Mouse (Mus musculus): ENCODE results near the gene Trpv2. TPM values are rescaled to one million over a fixed set of nuclear protein-coding genes. Genes with fewer than 3 reads are reported as not detected.
A peak's percentile ranks its signal among the peaks of the same experiment; 100 is the strongest.

Trpv2 gene
- polyA plus RNA-seq, 1 experiment, result 1.9 TPM

DNA sequence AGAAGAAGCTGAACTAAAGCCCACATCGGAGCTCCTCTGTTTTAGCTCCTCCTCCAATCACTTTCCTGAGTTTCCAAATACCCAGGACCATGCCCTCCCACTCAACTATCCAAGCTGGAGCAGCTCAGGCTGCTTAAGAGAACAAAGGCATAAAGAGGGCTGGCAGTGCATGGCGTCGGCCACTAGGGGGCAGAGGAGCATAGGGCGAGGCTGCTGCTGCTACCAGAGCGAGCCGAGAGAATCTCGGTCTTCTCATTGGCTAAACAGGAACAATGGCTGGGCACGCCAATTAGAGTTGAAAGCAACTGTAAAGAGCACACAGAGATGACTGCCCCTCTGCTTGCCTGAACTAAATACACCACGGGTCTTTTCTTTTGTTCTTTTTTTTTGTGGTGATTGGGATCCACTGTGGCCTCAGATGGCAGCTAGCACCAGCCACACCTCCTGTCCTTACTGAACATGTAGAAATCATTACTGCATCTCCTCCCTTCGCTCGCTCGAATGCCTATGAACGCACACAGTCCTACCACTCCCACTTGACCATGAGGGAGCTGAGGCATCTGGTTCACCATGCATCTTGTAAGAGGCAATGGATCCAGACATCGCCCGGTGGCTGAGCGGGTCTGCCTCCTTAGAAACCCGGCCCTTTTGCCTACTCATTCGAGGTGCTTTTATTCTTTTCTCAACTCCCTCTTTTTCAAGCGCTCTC, 39.5 kb downstream of the Trpv2 start:
- Histone ChIP-seq H3K9ac (ENCODE audit: low read depth, poor library complexity, severe bottlenecking) (no peak overlapping the region), H3K27ac (ENCODE audit: insufficient read depth, low read length) (no peak overlapping the region), H3K4me1 (ENCODE audit: control insufficient read depth, insufficient read depth, low read length) (no peaks in the 10 kb centered on the region), H3K27me3 (ENCODE audit: control insufficient read depth, insufficient read depth, low read length, poor library complexity, severe bottlenecking) (no peaks in the 10 kb centered on the region), H3K9me3 (replicated peaks; ENCODE audit: control insufficient read depth, insufficient read depth, low read length, poor library complexity, severe bottlenecking) (no peaks in the 10 kb centered on the region), H3K4me3 (ENCODE audit: low read depth, low read length) (peak overlapping the region; percentile 41), H3K36me3 (ENCODE audit: control insufficient read depth, insufficient read depth, low read length, poor library complexity, severe bottlenecking) (no peaks in the 10 kb centered on the region)
- peak; percentile 64; the same call in 1 of the 2 replicates for TF ChIP-seq EP300 (IDR thresholded peaks at IDR 0.05; ENCODE audit: insufficient read depth, low read depth, low read length)
- peak; percentile 99 for TF ChIP-seq CTCF (IDR thresholded peaks at IDR 0.05; ENCODE audit: low read depth, low read length)
- no peak for TF ChIP-seq POLR2A (IDR thresholded peaks at IDR 0.05; ENCODE audit: insufficient read depth, low read length)

DNA sequence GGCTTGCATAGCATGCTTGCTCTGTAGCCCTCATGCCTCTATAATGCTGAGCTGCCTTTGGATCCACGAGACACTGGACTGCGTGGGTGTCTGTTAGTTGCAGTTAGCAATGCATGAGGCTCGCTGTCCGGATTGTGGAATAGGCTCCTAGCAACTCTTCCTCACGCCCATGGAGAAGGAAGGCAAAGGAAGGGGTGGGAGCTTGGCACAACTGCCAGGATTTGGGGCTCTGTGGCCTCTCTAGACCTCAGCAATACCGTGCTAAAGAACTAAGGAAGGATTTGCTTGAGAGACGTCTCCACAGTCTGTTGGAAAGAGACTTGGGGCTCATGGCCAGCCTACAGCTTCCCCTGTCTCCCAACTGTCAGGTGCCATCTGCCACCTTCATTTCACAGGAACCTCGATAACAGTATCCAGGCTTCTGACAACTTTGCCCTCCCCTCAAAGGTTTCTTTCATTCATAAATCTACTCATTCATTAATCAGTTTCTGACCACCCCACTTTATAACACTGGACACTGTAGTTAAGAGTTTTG, 40.7 kb downstream of the Trpv2 start:
- Histone ChIP-seq H3K4me3 (ENCODE audit: low read depth, low read length) (no peak overlapping the region), H3K36me3 (ENCODE audit: control insufficient read depth, insufficient read depth, low read length, poor library complexity, severe bottlenecking) (no peaks in the 10 kb centered on the region), H3K9ac (ENCODE audit: low read depth, poor library complexity, severe bottlenecking) (no peak overlapping the region), H3K27me3 (ENCODE audit: control insufficient read depth, insufficient read depth, low read length, poor library complexity, severe bottlenecking) (no peaks in the 10 kb centered on the region), H3K27ac (ENCODE audit: insufficient read depth, low read length) (no peak overlapping the region), H3K4me1 (ENCODE audit: control insufficient read depth, insufficient read depth, low read length) (no peaks in the 10 kb centered on the region), H3K9me3 (replicated peaks; ENCODE audit: control insufficient read depth, insufficient read depth, low read length, poor library complexity, severe bottlenecking) (no peaks in the 10 kb centered on the region)
- TF ChIP-seq EP300 (IDR thresholded peaks at IDR 0.05; ENCODE audit: insufficient read depth, low read depth, low read length) (no peak), CTCF (IDR thresholded peaks at IDR 0.05; ENCODE audit: low read depth, low read length) (no peak), POLR2A (IDR thresholded peaks at IDR 0.05; ENCODE audit: insufficient read depth, low read length) (no peak)

DNA sequence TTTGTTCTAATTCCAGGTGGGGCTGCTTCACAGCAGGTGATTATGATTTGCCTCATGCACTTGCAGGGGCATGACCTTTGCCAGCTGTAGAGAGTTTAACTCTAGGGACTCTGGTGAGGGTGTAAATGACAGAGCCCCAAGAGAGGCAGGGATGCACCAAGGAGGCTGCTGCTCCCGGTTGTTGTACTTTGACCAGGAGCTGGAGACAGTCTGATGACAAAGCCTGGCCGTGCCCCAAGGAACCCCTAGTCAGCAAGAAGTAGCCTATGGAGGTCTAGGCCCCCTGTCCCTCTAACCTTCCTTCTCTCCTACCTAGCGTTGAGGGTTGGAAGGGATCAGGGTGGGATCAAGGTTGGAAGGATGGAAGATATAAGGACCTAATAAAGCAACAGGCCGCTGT, 41.2 kb downstream of the Trpv2 start:
- Histone ChIP-seq H3K36me3 (ENCODE audit: control insufficient read depth, insufficient read depth, low read length, poor library complexity, severe bottlenecking) (no peaks in the 10 kb centered on the region), H3K4me1 (ENCODE audit: control insufficient read depth, insufficient read depth, low read length) (no peaks in the 10 kb centered on the region), H3K9me3 (replicated peaks; ENCODE audit: control insufficient read depth, insufficient read depth, low read length, poor library complexity, severe bottlenecking) (no peaks in the 10 kb centered on the region), H3K27me3 (ENCODE audit: control insufficient read depth, insufficient read depth, low read length, poor library complexity, severe bottlenecking) (no peaks in the 10 kb centered on the region), H3K27ac (ENCODE audit: insufficient read depth, low read length) (no peak overlapping the region), H3K9ac (ENCODE audit: low read depth, poor library complexity, severe bottlenecking) (no peak overlapping the region), H3K4me3 (ENCODE audit: low read depth, low read length) (no peak overlapping the region)
- TF ChIP-seq EP300 (IDR thresholded peaks at IDR 0.05; ENCODE audit: insufficient read depth, low read depth, low read length), result no peak
- TF ChIP-seq CTCF (IDR thresholded peaks at IDR 0.05; ENCODE audit: low read depth, low read length), result no peak
- no peak for TF ChIP-seq POLR2A (IDR thresholded peaks at IDR 0.05; ENCODE audit: insufficient read depth, low read length)

DNA sequence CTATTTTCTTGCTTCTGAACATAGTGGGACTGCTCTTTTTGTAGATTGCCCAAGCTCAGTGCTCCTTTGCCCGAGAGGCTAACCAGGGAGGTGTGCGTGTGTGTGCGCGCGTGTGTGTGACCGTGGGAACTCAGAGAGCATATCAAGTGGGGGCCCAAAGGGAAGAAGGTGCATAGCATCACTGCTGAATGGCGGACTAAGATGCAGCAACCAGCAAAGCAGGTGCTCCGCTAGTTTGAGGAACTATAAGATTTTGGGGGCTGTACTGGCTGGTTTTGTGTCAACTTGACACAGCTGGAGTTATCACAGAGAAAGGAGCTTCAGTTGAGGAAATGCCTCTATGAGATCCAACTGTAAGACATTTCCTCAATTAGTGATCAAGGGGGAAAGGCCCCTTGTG, 46.8 kb downstream of the Trpv2 start:
- H3K36me3 ChIP-seq (ENCODE audit: control insufficient read depth, insufficient read depth, low read length, poor library complexity, severe bottlenecking), result no peaks in the 10 kb centered on the region
- H3K9me3 ChIP-seq (replicated peaks; ENCODE audit: control insufficient read depth, insufficient read depth, low read length, poor library complexity, severe bottlenecking), result no peaks in the 10 kb centered on the region
- no peak overlapping the region for H3K27ac ChIP-seq (ENCODE audit: insufficient read depth, low read length)
- no peak overlapping the region for H3K9ac ChIP-seq (ENCODE audit: low read depth, poor library complexity, severe bottlenecking)
- H3K4me1 ChIP-seq (ENCODE audit: control insufficient read depth, insufficient read depth, low read length), result peaks cover 7% of the 10 kb centered on the region
- no peak overlapping the region for H3K4me3 ChIP-seq (ENCODE audit: low read depth, low read length)
- H3K27me3 ChIP-seq (ENCODE audit: control insufficient read depth, insufficient read depth, low read length, poor library complexity, severe bottlenecking), result no peaks in the 10 kb centered on the region
- no peak for TF ChIP-seq EP300 (IDR thresholded peaks at IDR 0.05; ENCODE audit: insufficient read depth, low read depth, low read length)
- no peak for TF ChIP-seq POLR2A (IDR thresholded peaks at IDR 0.05; ENCODE audit: insufficient read depth, low read length)
- no peak for TF ChIP-seq CTCF (IDR thresholded peaks at IDR 0.05; ENCODE audit: low read depth, low read length)

DNA sequence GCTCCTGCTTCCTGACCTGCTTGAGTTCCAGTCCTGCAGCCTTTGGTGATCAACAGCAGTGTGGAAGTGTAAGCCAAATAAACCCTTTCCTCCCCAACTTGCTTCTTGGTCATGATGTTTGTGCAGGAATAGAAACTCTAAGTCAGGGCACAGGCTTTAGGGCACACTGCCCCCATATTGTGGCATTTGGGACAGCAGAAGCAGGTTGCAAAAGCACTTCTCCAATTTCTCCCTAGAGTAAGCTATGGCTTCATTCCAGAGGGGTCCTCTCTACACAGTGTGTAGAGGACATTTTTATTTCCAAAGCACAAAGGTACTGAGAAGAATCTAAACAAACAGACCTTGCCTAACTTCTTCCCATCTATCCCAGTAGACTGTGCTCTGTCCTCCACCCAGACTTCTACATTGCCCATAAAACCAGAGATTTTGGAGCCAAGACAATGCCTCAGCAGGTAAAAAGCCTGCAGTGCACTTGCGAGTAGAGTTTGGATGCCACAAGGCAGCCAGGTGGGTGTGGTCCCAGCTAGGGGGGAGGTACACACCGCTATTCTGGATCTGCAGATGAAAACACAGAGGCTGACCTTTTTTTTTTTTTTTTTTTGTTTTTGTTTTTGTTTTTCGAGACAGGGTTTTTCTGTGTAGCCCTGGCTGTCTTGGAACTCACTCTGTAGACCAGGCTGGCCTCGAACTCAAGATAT, 47.4 kb downstream of the Trpv2 start:
- TF ChIP-seq CTCF (IDR thresholded peaks at IDR 0.05; ENCODE audit: low read depth, low read length) (no peak), EP300 (IDR thresholded peaks at IDR 0.05; ENCODE audit: insufficient read depth, low read depth, low read length) (no peak), POLR2A (IDR thresholded peaks at IDR 0.05; ENCODE audit: insufficient read depth, low read length) (no peak)
- Histone ChIP-seq H3K27ac (ENCODE audit: insufficient read depth, low read length) (no peak overlapping the region), H3K27me3 (ENCODE audit: control insufficient read depth, insufficient read depth, low read length, poor library complexity, severe bottlenecking) (no peaks in the 10 kb centered on the region), H3K9me3 (replicated peaks; ENCODE audit: control insufficient read depth, insufficient read depth, low read length, poor library complexity, severe bottlenecking) (no peaks in the 10 kb centered on the region), H3K9ac (ENCODE audit: low read depth, poor library complexity, severe bottlenecking) (no peak overlapping the region), H3K4me3 (ENCODE audit: low read depth, low read length) (no peak overlapping the region), H3K4me1 (ENCODE audit: control insufficient read depth, insufficient read depth, low read length) (peaks cover 7% of the 10 kb centered on the region), H3K36me3 (ENCODE audit: control insufficient read depth, insufficient read depth, low read length, poor library complexity, severe bottlenecking) (no peaks in the 10 kb centered on the region)

DNA sequence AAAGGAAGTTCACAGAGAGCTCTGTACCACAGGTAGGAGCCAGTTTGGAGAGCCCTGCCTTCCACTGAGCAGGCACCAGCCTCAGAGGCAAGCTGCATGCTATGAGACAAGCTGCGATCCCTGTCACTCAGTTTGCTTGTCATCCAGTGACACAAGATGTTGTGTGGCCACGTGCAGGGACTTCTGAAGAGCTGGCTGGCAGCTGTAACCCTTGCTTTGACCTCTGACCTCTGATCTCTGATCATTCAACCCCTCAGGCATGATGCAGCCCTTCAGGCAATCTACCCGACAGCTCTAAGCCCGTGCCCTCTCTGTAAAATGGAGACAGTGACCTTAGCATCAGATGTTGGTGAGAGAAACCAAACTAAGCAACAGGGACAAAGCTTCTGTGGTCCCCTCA, 48.6 kb downstream of the Trpv2 start:
- Histone ChIP-seq H3K36me3 (ENCODE audit: control insufficient read depth, insufficient read depth, low read length, poor library complexity, severe bottlenecking) (no peaks in the 10 kb centered on the region), H3K4me3 (ENCODE audit: low read depth, low read length) (no peak overlapping the region), H3K4me1 (ENCODE audit: control insufficient read depth, insufficient read depth, low read length) (peaks cover 7% of the 10 kb centered on the region), H3K27me3 (ENCODE audit: control insufficient read depth, insufficient read depth, low read length, poor library complexity, severe bottlenecking) (no peaks in the 10 kb centered on the region), H3K9ac (ENCODE audit: low read depth, poor library complexity, severe bottlenecking) (no peak overlapping the region), H3K27ac (ENCODE audit: insufficient read depth, low read length) (no peak overlapping the region), H3K9me3 (replicated peaks; ENCODE audit: control insufficient read depth, insufficient read depth, low read length, poor library complexity, severe bottlenecking) (no peaks in the 10 kb centered on the region)
- no peak for TF ChIP-seq POLR2A (IDR thresholded peaks at IDR 0.05; ENCODE audit: insufficient read depth, low read length)
